Mouse (Mus musculus) hindbrain, embryonic 16.5 days (tissue): ENCODE results near the gene Rassf6. TPM values are rescaled to one million over a fixed set of nuclear protein-coding genes. Genes with fewer than 3 reads are reported as not detected.
A peak's percentile ranks its signal among the peaks of the same experiment; 100 is the strongest.

Source experiments
- ATAC-seq: fragments of 200-750 bp; cut with Nextera tagmentation; 2 replicates; pipeline ENCODE4 v1.8.0; 2017; ENCODE audit warnings: moderate TSS enrichment, moderate library complexity
- H3K27ac ChIP-seq: fragments of 300-500 bp; sonication (generic); 2 replicates; pipeline ENCODE4 v1.5.1; 2014; ENCODE audit warnings: low read depth, mild to moderate bottlenecking, control low read depth, low read length, moderate library complexity
- H3K27me3 ChIP-seq: fragments of 300-500 bp; sonication (generic); replicated peaks from 2 replicates; pipeline ENCODE4 v1.6.1; 2014; ENCODE audit warnings: low read length; ENCODE audit not compliant: control insufficient read depth, insufficient read depth
- H3K36me3 ChIP-seq: fragments of 300-500 bp; sonication (generic); 2 replicates; pipeline ENCODE4 v1.6.1; 2014; ENCODE audit warnings: mild to moderate bottlenecking, low read length, moderate library complexity, mixed read lengths; ENCODE audit not compliant: control insufficient read depth, insufficient read depth
- H3K4me1 ChIP-seq: fragments of 300-500 bp; sonication (generic); 2 replicates; pipeline ENCODE4 v1.6.1; 2014; ENCODE audit warnings: low read depth, low read length; ENCODE audit not compliant: control insufficient read depth, insufficient read depth
- H3K4me2 ChIP-seq: fragments of 300-500 bp; sonication (generic); 2 replicates; pipeline ENCODE4 v1.6.1; 2014; ENCODE audit warnings: mild to moderate bottlenecking, low read length, control low read depth, moderate library complexity
- H3K4me3 ChIP-seq: fragments of 300-500 bp; sonication (generic); 2 replicates; pipeline ENCODE4 v1.5.1; 2014; ENCODE audit warnings: mild to moderate bottlenecking, low read length, control low read depth, moderate library complexity
- H3K9ac ChIP-seq: fragments of 300-500 bp; sonication (generic); 2 replicates; pipeline ENCODE4 v1.6.1; 2014; ENCODE audit warnings: low read depth, mild to moderate bottlenecking, control low read depth, low read length, moderate library complexity
- H3K9me3 ChIP-seq: fragments of 300-500 bp; sonication (generic); 2 replicates; pipeline ENCODE4 v1.6.1; 2014; ENCODE audit warnings: mild to moderate bottlenecking, low read length, moderate library complexity; ENCODE audit not compliant: control insufficient read depth
- WGBS: fragments of 180-500 bp; shearing (Covaris S2); extraction: QIAGEN DNeasy Blood & Tissue Kit; methylation state at CpG from one replicate; pipeline ENCODE4 v1.1.7; 2014; 5-methylcytosine and 5-hydroxymethylcytosine counted together
- polyA plus RNA-seq: library from polyadenylated mRNA; unstranded; fragments of >200 nt; fragmentation: Nextera tagmentation; extraction: Ambion mirVana; gene quantifications from 2 replicates; pipeline ENCODE4 v1.2.1, GENCODE M21; 2015

Rassf6 gene
- polyA plus RNA-seq, 1 experiment from 2014 or later: 4.1 TPM

DNA sequence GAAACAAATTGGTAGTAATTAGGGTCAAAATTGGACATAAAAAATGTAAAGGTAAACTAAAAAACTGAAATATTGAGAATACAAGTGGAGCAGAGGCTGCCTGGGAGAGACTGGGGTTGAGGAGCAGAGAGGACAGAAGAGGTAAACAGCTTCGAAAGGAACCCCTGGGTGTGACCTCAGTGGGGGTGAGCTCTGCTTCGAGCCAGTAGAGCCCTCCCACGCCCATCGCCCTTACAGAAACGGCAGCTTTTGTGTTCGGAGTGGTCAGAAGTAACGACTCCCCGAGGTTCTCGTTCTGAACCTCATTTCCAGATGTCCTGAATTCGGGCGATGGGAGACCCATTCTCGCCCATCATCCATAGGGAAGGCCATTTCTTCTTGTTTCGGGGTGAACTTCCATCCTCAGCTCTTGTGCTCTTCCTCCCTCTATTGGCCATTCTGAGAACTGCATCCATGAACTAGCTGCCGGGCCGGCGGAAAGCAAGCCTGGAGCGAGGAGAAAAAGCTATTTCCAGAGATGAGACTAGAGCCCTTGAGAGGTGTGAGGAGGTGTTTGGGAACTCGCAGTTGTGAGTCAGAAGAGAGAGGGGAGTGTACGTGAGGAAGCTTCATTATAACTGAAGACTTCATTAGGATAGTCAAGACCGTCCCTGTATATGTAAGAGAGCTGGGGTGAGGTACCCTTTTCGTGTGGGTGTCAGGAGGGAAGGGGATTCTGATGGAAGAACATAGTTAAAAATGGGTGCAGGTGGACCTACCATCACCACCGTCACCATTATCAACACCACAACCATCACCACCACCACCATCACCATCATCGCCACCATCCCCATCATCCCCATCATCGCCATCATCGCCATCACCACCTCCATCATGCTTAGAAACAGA lies 51.5 kb downstream of the Rassf6 start:
- H3K9me3 ChIP-seq: no peaks in the 10 kb centered on the region
- H3K27me3 ChIP-seq: no peaks in the 10 kb centered on the region
- no peak overlapping the region for H3K27ac ChIP-seq
- peak overlapping the region; percentile 91 for H3K4me2 ChIP-seq
- WGBS: 23% methylated on average over 25 of the region's 25 CpGs
- H3K9ac ChIP-seq: peak overlapping the region; percentile 71
- peak overlapping the region; percentile 49 for H3K4me3 ChIP-seq
- H3K4me1 ChIP-seq: no peaks in the 10 kb centered on the region
- H3K36me3 ChIP-seq: no peaks in the 10 kb centered on the region
- ATAC-seq: peak; percentile 90

- 94% methylated on average over 5 of the region's 5 CpGs for WGBS
- Histone ChIP-seq H3K4me2 (no peak overlapping the region), H3K9ac (no peak overlapping the region), H3K4me1 (no peaks in the 10 kb centered on the region), H3K27me3 (no peaks in the 10 kb centered on the region), H3K4me3 (no peak overlapping the region), H3K9me3 (no peaks in the 10 kb centered on the region), H3K36me3 (no peaks in the 10 kb centered on the region), H3K27ac (no peak overlapping the region)
- ATAC-seq: no peak
Measured at GRCm38 (mm10) chr5:90588104-90588503, 52.4 kb downstream of the Rassf6 start.

DNA sequence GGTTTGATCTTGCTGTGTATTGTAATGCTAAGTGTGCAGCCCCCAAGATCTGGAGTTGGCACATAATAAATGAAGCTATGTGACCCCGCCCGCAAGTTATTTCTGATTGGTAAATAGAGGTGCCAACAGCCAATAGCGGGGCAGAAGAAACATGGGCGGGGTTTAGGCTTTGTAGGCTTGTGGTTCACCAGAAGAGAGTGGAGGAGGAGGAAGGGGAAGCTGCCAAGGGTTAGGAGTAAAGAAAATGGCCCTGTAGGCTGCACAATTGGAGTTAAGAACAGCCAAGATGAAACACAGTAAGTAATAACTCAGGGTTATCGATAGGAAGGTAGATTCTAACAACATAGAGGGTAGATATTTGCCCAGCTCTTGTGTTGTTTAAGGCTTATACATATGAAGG lies 53.9 kb downstream of the Rassf6 start:
- H3K36me3 ChIP-seq: no peaks in the 10 kb centered on the region
- H3K9me3 ChIP-seq: no peaks in the 10 kb centered on the region
- no peak overlapping the region for H3K9ac ChIP-seq
- no peaks in the 10 kb centered on the region for H3K4me1 ChIP-seq
- no peak overlapping the region for H3K27ac ChIP-seq
- H3K4me2 ChIP-seq: no peak overlapping the region
- no peaks in the 10 kb centered on the region for H3K27me3 ChIP-seq
- H3K4me3 ChIP-seq: no peak overlapping the region
- no peak for ATAC-seq
- 73% methylated on average over 5 of the region's 5 CpGs for WGBS

DNA sequence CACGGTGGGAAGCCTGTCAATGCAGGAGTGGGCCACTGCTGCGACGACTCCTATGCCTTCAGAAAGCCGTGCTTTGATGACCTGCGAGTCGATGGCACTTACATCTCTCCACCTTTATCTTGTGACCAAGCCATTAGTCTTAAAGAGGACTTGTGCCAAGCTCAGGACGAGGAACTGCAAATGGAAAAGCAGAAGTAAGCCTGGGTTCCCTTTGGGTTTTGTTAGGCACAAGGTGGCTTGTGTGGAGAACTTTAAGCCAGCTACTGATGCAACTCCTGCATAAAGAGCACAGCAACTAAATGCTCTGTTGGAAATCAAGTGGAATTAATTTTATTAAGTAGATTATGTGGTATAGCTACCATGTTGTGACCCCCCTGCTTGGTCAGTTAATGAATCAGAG lies 55.7 kb downstream of the Rassf6 start:
- Histone ChIP-seq H3K9ac (no peak overlapping the region), H3K4me3 (no peak overlapping the region), H3K4me2 (no peak overlapping the region), H3K27ac (no peak overlapping the region), H3K9me3 (no peaks in the 10 kb centered on the region; the same call in 1 of the 2 replicates), H3K36me3 (no peaks in the 10 kb centered on the region), H3K4me1 (no peaks in the 10 kb centered on the region), H3K27me3 (no peaks in the 10 kb centered on the region)
- no peak for ATAC-seq
- 81% methylated on average over 7 of the region's 7 CpGs for WGBS

DNA sequence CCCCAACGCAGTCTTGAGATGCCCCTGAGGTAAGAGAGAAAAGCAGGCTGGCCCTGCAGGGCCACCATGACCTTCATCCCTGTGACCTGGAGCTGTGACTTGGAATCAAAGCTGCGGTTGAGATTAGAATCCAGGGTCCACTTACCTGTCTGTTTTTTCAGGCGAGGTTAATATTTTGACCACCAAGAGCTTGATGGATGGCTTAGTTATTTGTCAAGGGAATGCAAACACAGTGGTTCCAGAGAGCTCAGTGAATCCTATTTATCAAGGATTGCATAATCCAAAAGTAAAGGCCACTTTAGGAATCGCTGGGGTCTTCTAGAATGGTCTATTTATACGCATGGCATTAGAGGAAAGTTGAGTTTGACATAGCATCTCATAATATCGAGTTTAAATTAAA lies 58.3 kb downstream of the Rassf6 start:
- H3K9me3 ChIP-seq: no peaks in the 10 kb centered on the region; the same call in 1 of the 2 replicates
- H3K4me3 ChIP-seq: no peak overlapping the region
- 90% methylated on average over 6 of the region's 6 CpGs for WGBS
- no peak overlapping the region for H3K9ac ChIP-seq
- no peak overlapping the region for H3K4me2 ChIP-seq
- H3K36me3 ChIP-seq: no peaks in the 10 kb centered on the region
- no peaks in the 10 kb centered on the region for H3K4me1 ChIP-seq
- H3K27ac ChIP-seq: no peak overlapping the region
- H3K27me3 ChIP-seq: no peaks in the 10 kb centered on the region
- ATAC-seq: no peak

DNA sequence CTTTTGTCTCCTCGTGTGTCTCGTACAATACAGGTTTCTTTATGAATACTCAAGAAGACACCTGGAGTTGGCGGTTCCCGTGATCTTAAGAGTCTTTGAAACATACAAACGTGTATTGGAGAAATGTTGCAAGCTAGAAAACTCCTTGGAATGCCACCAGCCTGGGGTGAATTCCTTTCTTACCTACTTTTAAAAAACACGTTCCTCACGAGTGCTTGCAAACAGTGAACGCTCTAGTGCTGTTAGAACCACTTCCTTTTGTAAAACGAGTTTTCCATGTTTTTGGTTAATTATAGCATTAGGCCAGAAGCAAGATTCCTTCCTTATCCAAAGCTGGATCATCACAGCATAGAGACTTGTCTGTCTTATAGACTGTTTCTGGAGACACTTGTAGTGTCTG lies 60.9 kb downstream of the Rassf6 start:
- H3K36me3 ChIP-seq: no peaks in the 10 kb centered on the region
- no peak overlapping the region for H3K4me2 ChIP-seq
- H3K27me3 ChIP-seq: no peaks in the 10 kb centered on the region
- H3K9me3 ChIP-seq: no peaks in the 10 kb centered on the region; the same call in 1 of the 2 replicates
- ATAC-seq: no peak
- no peak overlapping the region for H3K27ac ChIP-seq
- no peaks in the 10 kb centered on the region for H3K4me1 ChIP-seq
- 91% methylated on average over 9 of the region's 9 CpGs for WGBS
- no peak overlapping the region for H3K9ac ChIP-seq
- H3K4me3 ChIP-seq: no peak overlapping the region

- Histone ChIP-seq H3K27ac (no peak overlapping the region), H3K4me3 (no peak overlapping the region), H3K4me1 (no peaks in the 10 kb centered on the region), H3K27me3 (no peaks in the 10 kb centered on the region), H3K36me3 (no peaks in the 10 kb centered on the region), H3K9ac (no peak overlapping the region), H3K4me2 (no peak overlapping the region), H3K9me3 (no peaks in the 10 kb centered on the region; the same call in 1 of the 2 replicates)
- ATAC-seq: no peak
- 81% methylated on average over 9 of the region's 9 CpGs for WGBS
Measured at GRCm38 (mm10) chr5:90577751-90578150, 62.7 kb downstream of the Rassf6 start.

DNA sequence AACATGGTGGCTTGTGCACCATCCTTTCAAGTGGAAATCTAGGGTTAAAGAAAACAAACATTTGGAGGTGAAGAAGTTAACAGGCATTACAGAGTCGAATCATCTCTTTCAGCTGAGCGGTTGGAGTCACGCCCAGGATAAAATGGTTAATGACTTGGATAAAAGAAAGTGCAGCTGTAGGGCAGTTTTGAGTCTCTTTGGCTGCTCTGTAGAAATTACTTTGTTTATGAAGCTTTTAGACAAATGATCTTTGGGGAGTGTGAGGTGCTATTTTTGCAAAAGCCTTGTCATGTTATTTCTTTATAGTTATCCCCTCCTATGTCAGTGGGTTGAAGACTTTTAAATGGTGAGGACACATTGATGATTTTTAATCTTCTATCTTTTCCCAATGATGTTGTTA lies 69.2 kb downstream of the Rassf6 start:
- Histone ChIP-seq H3K27me3 (no peaks in the 10 kb centered on the region), H3K27ac (no peak overlapping the region), H3K4me3 (no peak overlapping the region), H3K4me1 (peaks cover 3% of the 10 kb centered on the region; the same call in 1 of the 2 replicates), H3K36me3 (no peaks in the 10 kb centered on the region), H3K9ac (no peak overlapping the region), H3K4me2 (peak overlapping the region; percentile 21; the same call in 1 of the 2 replicates), H3K9me3 (no peaks in the 10 kb centered on the region)
- WGBS: 16% methylated on average over 3 of the region's 3 CpGs
- no peak for ATAC-seq

DNA sequence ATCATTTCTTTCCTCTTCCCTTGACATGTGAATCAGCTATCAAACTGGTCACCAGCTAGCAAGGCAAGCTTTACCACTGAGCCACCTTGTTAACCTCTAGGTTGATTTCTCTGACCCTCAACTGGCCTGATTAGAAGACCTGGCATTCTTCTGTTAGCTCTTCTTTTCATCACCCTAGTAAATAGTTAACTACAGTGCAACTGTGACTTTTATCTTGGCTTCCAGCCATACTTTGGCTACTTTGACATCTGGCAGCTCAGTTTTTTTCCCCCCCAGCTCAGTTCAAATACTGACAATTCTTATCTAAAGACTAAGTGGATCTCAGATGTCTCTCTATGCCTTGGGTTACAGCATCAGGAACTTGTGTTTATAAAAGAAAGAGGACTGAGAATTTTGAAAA lies 72.1 kb downstream of the Rassf6 start:
- no peaks in the 10 kb centered on the region for H3K9me3 ChIP-seq

More for the DNA sequence above, 72.1 kb downstream of the Rassf6 start:
- Histone ChIP-seq H3K9ac (no peak overlapping the region), H3K27me3 (no peaks in the 10 kb centered on the region), H3K4me1 (peaks cover 3% of the 10 kb centered on the region; the same call in 1 of the 2 replicates), H3K27ac (no peak overlapping the region), H3K4me3 (no peak overlapping the region), H3K36me3 (no peaks in the 10 kb centered on the region), H3K4me2 (no peak overlapping the region)
- no peak; the same call in 1 of the 2 replicates for ATAC-seq
